ENCODE assay signal across 8 mouse cellular contexts in the genomic region with DNA sequence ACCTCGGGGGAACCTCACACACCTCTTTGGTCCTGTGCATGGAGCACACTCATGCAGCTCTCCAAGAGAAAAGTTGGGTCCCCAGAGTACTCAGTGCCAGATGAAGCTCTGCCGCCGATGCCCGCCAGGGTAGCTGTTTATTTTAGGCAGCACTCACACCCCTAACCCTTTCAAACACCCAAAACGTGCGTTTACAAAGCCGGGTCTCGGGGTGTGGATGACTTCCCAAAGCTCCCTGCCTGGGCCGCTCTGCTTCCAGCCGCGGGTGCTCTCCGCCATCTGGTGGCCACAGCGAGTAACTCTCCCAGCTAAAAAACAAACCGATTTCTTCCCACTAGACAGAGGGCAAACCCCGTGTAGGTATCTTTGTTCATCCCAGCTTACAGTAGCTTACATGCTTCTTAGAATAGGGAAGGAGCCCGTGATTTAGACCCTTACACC. TPM values are rescaled to one million over a fixed set of nuclear protein-coding genes. Genes with fewer than 3 reads are reported as not detected.
A peak's percentile ranks its signal among the peaks of the same experiment; 100 is the strongest.
DNase-seq lines count a peak whose midpoint lies in the region; ATAC-seq lines count a peak whose summit lies in the region.

No protein-coding gene starts in this region.

- no peaks in the 10 kb centered on the region for H3K36me3 ChIP-seq in intestine, embryonic 16.5 days (ENCODE audit: control insufficient read depth, insufficient read depth, low read length)
- H3K36me3 ChIP-seq in limb, embryonic 11.5 days (ENCODE audit: control insufficient read depth, insufficient read depth, low read length): no peaks in the 10 kb centered on the region
- no peaks in the 10 kb centered on the region for H3K36me3 ChIP-seq in midbrain, embryonic 11.5 days (ENCODE audit: control insufficient read depth, insufficient read depth, low read length)

- WGBS in intestine, embryonic 16.5 days: under 1% methylated on average over 16 of the region's 16 CpGs
- WGBS in limb, embryonic 11.5 days: under 1% methylated on average over 16 of the region's 16 CpGs
- WGBS in midbrain, embryonic 11.5 days: under 1% methylated on average over 16 of the region's 16 CpGs

- H3K9me3 ChIP-seq in intestine, embryonic 16.5 days (ENCODE audit: control insufficient read depth, low read length): no peaks in the 10 kb centered on the region
- no peaks in the 10 kb centered on the region for H3K9me3 ChIP-seq in limb, embryonic 11.5 days (ENCODE audit: control insufficient read depth, low read length)
- no peaks in the 10 kb centered on the region for H3K9me3 ChIP-seq in midbrain, embryonic 11.5 days (ENCODE audit: control insufficient read depth, low read length)

- peaks cover 27% of the 10 kb centered on the region for H3K4me1 ChIP-seq in intestine, embryonic 16.5 days (ENCODE audit: control insufficient read depth, insufficient read depth, low read length)
- peaks cover 12% of the 10 kb centered on the region; the same call in 1 of the 2 replicates for H3K4me1 ChIP-seq in limb, embryonic 11.5 days (ENCODE audit: control insufficient read depth, insufficient read depth, low read length)
- peaks cover 20% of the 10 kb centered on the region for H3K4me1 ChIP-seq in midbrain, embryonic 11.5 days (ENCODE audit: control insufficient read depth, insufficient read depth, low read length)

- H3K9ac ChIP-seq in intestine, embryonic 16.5 days (ENCODE audit: low read depth, low read length): no peak overlapping the region
- no peak overlapping the region for H3K9ac ChIP-seq in limb, embryonic 11.5 days (ENCODE audit: low read length)
- H3K9ac ChIP-seq in midbrain, embryonic 11.5 days (ENCODE audit: low read length): no peak overlapping the region

- peaks cover 39% of the 10 kb centered on the region for H3K27me3 ChIP-seq in intestine, embryonic 16.5 days (replicated peaks; ENCODE audit: control insufficient read depth, insufficient read depth, low read length)
- peaks cover 44% of the 10 kb centered on the region for H3K27me3 ChIP-seq in limb, embryonic 11.5 days (ENCODE audit: control insufficient read depth, insufficient read depth, low read length)
- H3K27me3 ChIP-seq in midbrain, embryonic 11.5 days (ENCODE audit: control insufficient read depth, insufficient read depth, low read length): peaks cover 48% of the 10 kb centered on the region

- DNase-seq in 3T3-L1 (ENCODE audit: low read depth, low spot score) (peak; percentile 79), adipocyte (ENCODE audit: low spot score) (peak; percentile 67)
- peak; percentile 89 for DNase-seq in embryo, embryonic 10.5 days (ENCODE audit: low spot score)
- DNase-seq in heart, adult 11 months: peak; percentile 94
- DNase-seq in limb, embryonic 11.5 days (ENCODE audit: low spot score): peak; percentile 87
- peak; percentile 98 for DNase-seq in midbrain, embryonic 11.5 days (ENCODE audit: low spot score, missing footprints)
- DNase-seq in spleen, postnatal 36 days (ENCODE audit: low spot score in 2 of 2): peak; percentile 48 to 53

- H3K4me3 ChIP-seq in intestine, embryonic 16.5 days (ENCODE audit: low read length): peak overlapping the region; percentile 40
- peak overlapping the region; percentile 9; the same call in 1 of the 2 replicates for H3K4me3 ChIP-seq in limb, embryonic 11.5 days (ENCODE audit: low read depth, low read length)
- peak overlapping the region; percentile 19; the same call in 1 of the 2 replicates for H3K4me3 ChIP-seq in midbrain, embryonic 11.5 days (ENCODE audit: low read depth, low read length)

- H3K27ac ChIP-seq in intestine, embryonic 16.5 days (ENCODE audit: low read length): no peak overlapping the region
- no peak overlapping the region for H3K27ac ChIP-seq in limb, embryonic 11.5 days (replicated peaks; ENCODE audit: low read depth, low read length)
- H3K27ac ChIP-seq in midbrain, embryonic 11.5 days (ENCODE audit: low read depth, low read length): no peak overlapping the region

- ATAC-seq in intestine, embryonic 16.5 days: peak; percentile 45
- peak; percentile 59; the same call in 1 of the 2 replicates for ATAC-seq in limb, embryonic 11.5 days (ENCODE audit: insufficient number of reproducible peaks, low FRiP score, low TSS enrichment, low read depth)
- ATAC-seq in midbrain, embryonic 11.5 days (ENCODE audit: low FRiP score): peak; percentile 79

- peak overlapping the region; percentile 72 for H3K4me2 ChIP-seq in intestine, embryonic 16.5 days (ENCODE audit: low read depth, low read length)
- peak overlapping the region; percentile 49 for H3K4me2 ChIP-seq in limb, embryonic 11.5 days (ENCODE audit: low read depth, severe bottlenecking)
- peak overlapping the region; percentile 39 for H3K4me2 ChIP-seq in midbrain, embryonic 11.5 days

RNA-seq across cellular contexts. Expression of a gene that starts 11.6 kb away (rescaled TPM):
- 0.09 and 0.10 TPM in 2 replicates for polyA plus RNA-seq in intestine, embryonic 16.5 days (2015; fragmentation: Nextera tagmentation; extraction: Ambion mirVana)
- polyA plus RNA-seq in limb, embryonic 11.5 days (2014; fragmentation: Nextera tagmentation; extraction: Ambion mirVana): 0.67 and 1.1 TPM in 2 replicates
- 0.33 and 1.1 TPM in 2 replicates for polyA plus RNA-seq in midbrain, embryonic 11.5 days (2014; fragmentation: Nextera tagmentation; extraction: Ambion mirVana)

RNA-seq across cellular contexts. Expression of a gene that starts 16.5 kb away (rescaled TPM):
- 52.2 and 54.0 TPM in 2 replicates for polyA plus RNA-seq in intestine, embryonic 16.5 days (2015; fragmentation: Nextera tagmentation; extraction: Ambion mirVana)
- polyA plus RNA-seq in limb, embryonic 11.5 days (2014; fragmentation: Nextera tagmentation; extraction: Ambion mirVana): 49.5 and 60.1 TPM in 2 replicates
- polyA plus RNA-seq in midbrain, embryonic 11.5 days (2014; fragmentation: Nextera tagmentation; extraction: Ambion mirVana): 48.5 and 48.7 TPM in 2 replicates
